Mouse (Mus musculus): ENCODE data around the gene Fam204a. TPM values are rescaled to one million over a fixed set of nuclear protein-coding genes. Genes with fewer than 3 reads are reported as not detected.

Gene Fam204a
- polyA plus RNA-seq (2015; fragmentation: Nextera tagmentation; extraction: Ambion mirVana), result 98.4 and 104 TPM in 2 replicates

DNA sequence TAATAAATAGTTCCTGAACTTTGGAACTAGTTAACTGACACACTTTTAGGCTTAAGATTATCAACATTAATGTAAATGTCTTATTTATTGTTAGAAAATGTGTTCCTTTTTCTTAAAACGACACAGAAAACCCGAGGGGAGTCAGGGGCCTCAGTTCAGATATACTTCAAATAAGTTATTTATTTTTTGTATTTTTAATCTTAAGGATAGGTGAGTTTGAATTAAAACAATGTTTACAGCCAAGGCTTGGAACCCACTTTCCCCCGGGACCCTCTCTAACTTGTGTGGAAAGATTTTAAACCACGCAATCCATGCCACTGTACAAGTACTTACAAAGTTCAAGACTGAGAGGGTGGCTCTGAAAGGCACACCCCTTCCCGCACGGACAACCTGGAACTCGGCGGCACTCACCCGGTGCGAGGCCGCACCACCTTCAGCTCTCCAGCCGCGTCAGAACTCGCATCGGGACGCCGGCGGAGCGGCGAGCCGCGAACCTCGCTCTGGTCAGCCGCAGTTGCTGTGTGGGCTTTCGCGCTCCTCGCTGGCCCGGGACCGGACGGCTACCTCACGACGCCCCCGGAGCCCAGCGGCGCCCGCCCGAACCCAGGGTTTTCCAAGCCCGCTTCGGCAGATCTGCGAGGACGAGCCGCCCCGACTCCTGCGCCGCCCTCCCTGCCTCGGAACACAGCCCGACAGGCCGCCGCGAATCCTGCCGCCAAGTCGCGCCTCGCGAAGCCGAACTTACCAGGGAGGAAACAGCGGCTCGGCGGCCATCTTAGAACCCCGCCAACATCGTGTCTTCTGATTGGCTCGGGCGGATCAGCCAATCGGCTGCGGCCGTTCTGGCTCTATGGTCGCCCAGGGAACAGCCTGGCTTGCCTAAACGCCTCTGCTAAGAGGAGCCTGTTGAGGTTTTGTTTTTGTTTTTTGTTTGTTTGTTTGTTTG lies at the start of gene Fam204a:
Gene Fam204a, minus strand, starts transcription at position 803 of the 946 bp plus-strand sequence.
- H3K27me3 ChIP-seq, result no peaks in the 10 kb centered on the region
- ATAC-seq, result peak; percentile 100
- H3K27ac ChIP-seq, result peak within 1 kb of the TSS; percentile 97
- no peaks in the 10 kb centered on the region for H3K36me3 ChIP-seq
- peak within 1 kb of the TSS; percentile 92 for H3K9ac ChIP-seq (replicated peaks)
- under 1% methylated on average over 68 of the region's 68 CpGs for WGBS
- H3K4me1 ChIP-seq (replicated peaks), result peaks cover 27% of the 10 kb centered on the region
- peak within 1 kb of the TSS; percentile 64 for H3K4me2 ChIP-seq (replicated peaks)
- H3K4me3 ChIP-seq (replicated peaks), result peak within 1 kb of the TSS; percentile 95
- no peaks in the 10 kb centered on the region for H3K9me3 ChIP-seq

DNA sequence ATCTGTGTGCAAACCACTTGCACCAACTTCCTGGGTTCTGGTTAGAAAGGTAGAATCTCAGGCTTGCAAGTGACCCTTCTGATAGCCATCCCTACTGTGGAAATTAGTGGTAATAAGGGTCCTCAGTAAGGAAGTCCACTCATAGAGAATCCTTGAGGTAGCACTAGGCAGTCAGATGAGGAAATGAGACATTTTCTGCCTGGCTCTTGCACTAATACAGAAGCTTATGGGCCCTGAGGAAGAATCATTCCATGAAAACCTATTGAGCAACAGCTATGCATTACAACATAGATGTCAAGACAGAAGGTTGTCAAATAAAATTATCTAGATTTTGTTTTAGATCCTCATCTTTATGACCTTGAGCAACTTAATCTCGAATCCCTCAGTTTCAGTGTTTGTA lies 39.3 kb upstream of the Fam204a start:
- Histone ChIP-seq H3K27ac (no peak overlapping the region), H3K4me2 (replicated peaks) (no peak overlapping the region), H3K4me1 (replicated peaks) (no peaks in the 10 kb centered on the region), H3K36me3 (no peaks in the 10 kb centered on the region), H3K4me3 (replicated peaks) (no peak overlapping the region), H3K27me3 (peaks cover 2% of the 10 kb centered on the region; the same call in 1 of the 2 replicates), H3K9ac (replicated peaks) (no peak overlapping the region), H3K9me3 (no peaks in the 10 kb centered on the region)
- WGBS, result 80% methylated on average over 1 of the region's 1 CpGs
- ATAC-seq, result no peak

DNA sequence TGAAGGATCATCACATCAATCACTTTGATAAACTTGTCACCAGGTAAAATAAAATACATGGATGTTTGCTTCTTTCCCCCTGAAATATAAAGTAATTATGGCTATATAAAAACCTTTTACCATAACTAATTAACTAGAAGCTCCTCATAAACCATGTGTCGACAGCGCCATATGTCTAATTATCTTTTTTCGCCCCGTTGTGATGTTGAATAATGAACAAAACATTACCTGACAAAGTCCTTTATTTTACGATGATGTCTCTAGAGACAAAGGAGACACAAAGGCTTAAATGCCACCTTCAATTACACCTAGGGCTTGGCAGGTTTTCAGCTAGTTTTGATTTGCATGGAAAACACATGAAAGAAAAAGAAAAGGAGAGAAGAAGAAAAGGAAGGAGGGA lies 34.2 kb upstream of the Fam204a start:
- Histone ChIP-seq H3K4me1 (replicated peaks) (no peaks in the 10 kb centered on the region), H3K27ac (no peak overlapping the region), H3K4me2 (replicated peaks) (no peak overlapping the region), H3K9me3 (no peaks in the 10 kb centered on the region), H3K4me3 (replicated peaks) (no peak overlapping the region), H3K9ac (replicated peaks) (no peak overlapping the region), H3K36me3 (no peaks in the 10 kb centered on the region), H3K27me3 (no peaks in the 10 kb centered on the region)
- no peak for ATAC-seq
- WGBS, result 75% methylated on average over 5 of the region's 5 CpGs

DNA sequence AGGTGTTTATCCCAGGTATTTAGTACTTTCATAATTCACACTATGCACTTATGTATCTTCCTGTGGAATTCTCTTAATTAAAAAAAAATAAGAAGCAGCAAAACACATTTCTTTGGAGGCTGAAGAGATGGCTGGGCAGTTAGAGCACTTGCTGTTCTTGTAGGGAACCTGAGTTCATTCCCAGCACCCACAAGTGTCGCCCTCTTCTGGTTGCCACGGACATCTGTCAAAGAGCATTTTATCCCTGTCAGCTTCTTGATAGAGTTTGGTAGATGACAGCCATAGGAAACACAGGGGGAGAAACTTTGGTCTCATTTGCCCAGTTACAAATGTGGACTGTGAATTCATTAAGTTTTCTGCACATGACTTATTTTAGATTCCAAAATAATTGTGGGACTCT lies 25.5 kb upstream of the Fam204a start:
- Histone ChIP-seq H3K9me3 (no peaks in the 10 kb centered on the region), H3K4me1 (replicated peaks) (no peaks in the 10 kb centered on the region), H3K4me2 (replicated peaks) (no peak overlapping the region), H3K4me3 (replicated peaks) (no peak overlapping the region), H3K9ac (replicated peaks) (no peak overlapping the region), H3K36me3 (no peaks in the 10 kb centered on the region), H3K27me3 (no peaks in the 10 kb centered on the region), H3K27ac (no peak overlapping the region)
- ATAC-seq, result no peak
- WGBS, result 30% methylated on average over 2 of the region's 2 CpGs

DNA sequence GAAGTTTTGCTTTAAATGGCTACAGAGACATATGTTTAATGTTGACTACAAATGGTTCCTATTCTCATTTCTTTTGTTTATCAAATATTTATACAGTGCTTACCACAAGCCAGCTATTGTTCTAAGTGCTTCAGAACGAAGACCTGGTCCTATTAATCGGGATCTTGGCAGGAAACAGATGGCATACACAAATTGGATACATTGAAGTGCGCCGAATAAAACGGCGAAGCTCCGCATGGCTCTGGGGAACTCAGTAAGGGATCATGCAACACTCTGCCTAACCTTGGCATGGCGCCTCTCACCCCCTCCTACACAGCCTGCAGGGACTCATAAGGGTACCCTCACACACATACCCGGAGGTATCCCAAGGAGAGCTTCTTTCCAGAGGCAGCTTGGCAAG lies 24.7 kb upstream of the Fam204a start:
- WGBS, result 75% methylated on average over 9 of the region's 9 CpGs
- no peak overlapping the region for H3K27ac ChIP-seq
- H3K27me3 ChIP-seq, result no peaks in the 10 kb centered on the region
- H3K9ac ChIP-seq (replicated peaks), result no peak overlapping the region
- no peaks in the 10 kb centered on the region for H3K9me3 ChIP-seq
- no peak overlapping the region for H3K4me2 ChIP-seq (replicated peaks)
- no peak overlapping the region for H3K4me3 ChIP-seq (replicated peaks)
- no peak for ATAC-seq
- H3K4me1 ChIP-seq (replicated peaks), result no peaks in the 10 kb centered on the region
- H3K36me3 ChIP-seq, result no peaks in the 10 kb centered on the region

DNA sequence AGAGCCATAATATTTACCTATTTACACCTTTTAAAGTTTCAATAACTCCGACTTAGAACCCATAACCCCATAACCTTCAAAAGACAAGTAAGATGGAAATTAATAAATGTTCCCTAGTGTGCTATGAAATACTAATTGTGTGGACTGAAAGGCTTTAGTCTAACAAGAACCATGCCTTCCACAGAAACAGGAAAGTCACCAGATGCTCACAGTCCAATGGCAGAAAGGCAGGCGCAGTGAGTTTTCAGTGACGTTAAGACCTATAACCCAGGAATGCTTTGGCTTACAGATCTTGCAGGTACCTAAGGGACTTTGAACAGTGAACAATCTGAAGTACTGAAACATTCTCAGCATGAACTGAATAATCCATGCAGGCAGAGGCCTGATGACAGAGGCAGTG lies 18.7 kb upstream of the Fam204a start:
- WGBS, result 90% methylated on average over 3 of the region's 3 CpGs
- H3K9me3 ChIP-seq, result no peaks in the 10 kb centered on the region
- peaks cover 16% of the 10 kb centered on the region for H3K4me1 ChIP-seq (replicated peaks)
- H3K27me3 ChIP-seq, result no peaks in the 10 kb centered on the region
- no peak overlapping the region for H3K27ac ChIP-seq
- no peak for ATAC-seq
- no peaks in the 10 kb centered on the region for H3K36me3 ChIP-seq
- H3K4me2 ChIP-seq (replicated peaks), result no peak overlapping the region
- H3K4me3 ChIP-seq (replicated peaks), result no peak overlapping the region
- no peak overlapping the region for H3K9ac ChIP-seq (replicated peaks)

DNA sequence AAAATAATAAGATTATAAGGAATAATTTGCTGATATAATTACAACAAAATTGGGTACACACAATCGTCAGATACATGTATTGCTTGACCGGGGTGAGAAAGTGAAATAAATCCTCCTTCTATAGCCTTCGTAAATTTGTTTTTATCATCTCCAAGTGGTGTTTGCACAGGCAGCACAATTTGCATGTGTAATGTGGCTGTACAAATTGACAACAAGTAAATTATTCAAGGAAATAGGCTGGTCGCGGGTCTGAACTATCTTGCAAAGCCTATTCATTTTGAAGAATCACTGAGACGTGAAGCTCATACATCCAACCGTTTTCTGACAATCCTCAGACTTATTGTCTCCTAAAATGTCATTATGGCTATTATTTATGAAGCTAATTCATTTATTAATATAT lies 16.1 kb upstream of the Fam204a start:
- Histone ChIP-seq H3K9ac (replicated peaks) (no peak overlapping the region), H3K36me3 (no peaks in the 10 kb centered on the region), H3K4me3 (replicated peaks) (no peak overlapping the region), H3K9me3 (no peaks in the 10 kb centered on the region), H3K27ac (peak overlapping the region; percentile 48), H3K4me1 (replicated peaks) (peaks cover 16% of the 10 kb centered on the region), H3K4me2 (replicated peaks) (no peak overlapping the region; the same call in 1 of the 2 replicates), H3K27me3 (no peaks in the 10 kb centered on the region)
- 27% methylated on average over 7 of the region's 7 CpGs for WGBS
- peak; percentile 55 for ATAC-seq

DNA sequence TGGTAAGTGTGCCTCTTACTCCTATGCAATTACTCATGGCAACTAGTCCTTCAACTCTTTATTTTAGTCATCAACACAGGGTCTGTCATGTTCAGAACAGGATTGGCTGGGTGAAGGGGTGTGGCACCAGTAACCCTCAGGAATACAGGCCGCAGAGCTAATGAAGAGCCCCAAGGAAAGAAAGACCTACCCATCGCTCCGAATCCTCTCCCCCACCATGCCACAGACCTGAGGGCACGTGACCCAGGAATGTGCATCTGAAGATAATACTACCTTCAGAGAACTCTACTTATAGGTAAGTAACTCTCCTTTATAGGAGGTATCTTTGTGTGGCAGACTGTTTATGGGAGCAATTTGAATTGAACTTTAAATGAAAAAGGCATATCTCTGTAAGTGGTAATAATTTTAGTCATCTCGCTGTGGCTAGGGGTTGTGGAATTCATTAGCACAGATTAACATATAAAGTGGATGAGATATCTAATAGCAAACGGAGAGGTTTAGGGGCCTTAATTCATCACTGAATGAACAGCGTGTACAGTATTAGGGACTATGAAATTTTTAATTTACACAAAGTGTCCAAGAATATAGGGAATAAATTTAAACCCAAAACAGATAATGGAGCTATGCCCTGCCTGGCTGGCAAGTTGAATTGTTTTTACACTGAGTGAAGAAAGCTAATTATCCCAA lies 15.6 kb upstream of the Fam204a start:
- Histone ChIP-seq H3K9ac (replicated peaks) (no peak overlapping the region), H3K36me3 (no peaks in the 10 kb centered on the region), H3K9me3 (no peaks in the 10 kb centered on the region), H3K4me2 (replicated peaks) (no peak overlapping the region; the same call in 1 of the 2 replicates), H3K4me3 (replicated peaks) (no peak overlapping the region), H3K27ac (peak overlapping the region; percentile 48), H3K27me3 (no peaks in the 10 kb centered on the region), H3K4me1 (replicated peaks) (peaks cover 16% of the 10 kb centered on the region)
- WGBS, result 47% methylated on average over 7 of the region's 7 CpGs
- peak; percentile 84 for ATAC-seq

DNA sequence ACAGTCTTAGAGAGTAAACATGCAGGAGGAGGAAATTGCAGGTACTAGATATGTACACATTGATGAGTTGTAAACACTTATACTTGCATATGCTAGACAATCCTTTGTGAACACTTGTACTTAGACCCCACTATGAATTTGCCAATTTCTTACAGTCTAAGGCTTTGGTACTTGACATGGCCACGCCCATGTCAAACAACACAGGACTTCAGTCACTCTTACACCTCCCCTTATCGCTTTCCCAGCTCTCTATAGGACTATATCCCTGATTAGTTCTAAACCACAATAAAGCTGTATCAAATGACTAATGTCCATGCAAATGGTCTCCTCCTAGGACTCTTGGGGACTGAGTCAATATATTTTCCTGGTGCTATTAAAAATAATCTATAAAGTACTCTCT lies 5.0 kb upstream of the Fam204a start:
- H3K27me3 ChIP-seq, result no peaks in the 10 kb centered on the region
- no peak overlapping the region for H3K4me3 ChIP-seq (replicated peaks)
- no peak for ATAC-seq
- H3K36me3 ChIP-seq, result no peaks in the 10 kb centered on the region
- WGBS, result 87% methylated on average over 2 of the region's 2 CpGs
- no peak overlapping the region for H3K4me2 ChIP-seq (replicated peaks)
- H3K9ac ChIP-seq (replicated peaks), result no peak overlapping the region
- H3K27ac ChIP-seq, result no peak overlapping the region
- no peaks in the 10 kb centered on the region for H3K9me3 ChIP-seq
- H3K4me1 ChIP-seq (replicated peaks), result peaks cover 6% of the 10 kb centered on the region

DNA sequence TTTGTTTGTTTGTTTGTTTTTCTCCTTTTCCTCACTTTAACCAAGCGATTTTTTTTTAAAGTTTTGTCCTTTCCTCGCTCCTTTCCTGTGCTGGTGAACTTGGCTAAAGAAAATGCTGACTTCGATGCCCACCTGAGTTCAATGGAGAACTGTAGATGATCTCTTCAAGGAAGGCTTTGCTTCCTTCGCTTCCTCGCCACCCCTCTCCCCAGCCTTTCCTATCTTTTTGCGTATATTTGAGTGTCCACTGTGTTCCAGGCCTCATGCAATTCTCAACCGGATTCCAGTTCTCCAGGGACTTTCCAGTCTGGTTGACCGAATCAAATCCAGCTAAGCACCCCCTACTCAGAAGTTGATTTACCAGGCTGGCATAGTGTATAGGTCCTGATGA lies 339 bp upstream of the Fam204a start:
- Histone ChIP-seq H3K4me3 (replicated peaks) (peak overlapping the region; percentile 95), H3K27ac (no peak overlapping the region), H3K9ac (replicated peaks) (0 out of 2 replicates have a peak overlapping the region, but pooled peaks have one; percentile 3), H3K36me3 (no peaks in the 10 kb centered on the region), H3K9me3 (no peaks in the 10 kb centered on the region), H3K4me1 (replicated peaks) (peaks cover 27% of the 10 kb centered on the region), H3K4me2 (replicated peaks) (peak overlapping the region; percentile 64), H3K27me3 (no peaks in the 10 kb centered on the region)
- ATAC-seq, result peak; percentile 58
- WGBS, result 48% methylated on average over 8 of the region's 8 CpGs

DNA sequence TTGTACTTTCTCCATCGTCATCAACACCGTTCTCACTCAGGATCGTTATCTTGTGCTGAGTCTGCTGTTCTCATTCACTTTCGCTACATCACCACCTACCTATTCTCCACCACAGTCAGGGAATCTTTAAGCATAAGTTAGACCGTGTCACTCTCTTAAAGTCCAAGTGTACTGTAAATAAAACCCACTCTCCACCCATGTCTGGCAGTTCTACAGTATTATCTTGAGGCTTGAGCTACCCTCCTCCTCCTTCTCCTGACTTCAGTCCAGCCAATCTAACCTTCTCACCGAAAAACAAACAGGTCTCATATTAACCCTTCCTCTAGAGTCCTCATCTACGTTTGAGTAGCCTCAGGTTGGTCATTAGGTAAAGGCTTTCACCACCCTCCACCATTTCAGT lies 7.1 kb downstream of the Fam204a start:
- peaks cover 23% of the 10 kb centered on the region for H3K4me1 ChIP-seq (replicated peaks)
- ATAC-seq, result no peak
- no peak overlapping the region for H3K9ac ChIP-seq (replicated peaks)
- no peaks in the 10 kb centered on the region for H3K9me3 ChIP-seq
- no peak overlapping the region for H3K27ac ChIP-seq
- 88% methylated on average over 7 of the region's 7 CpGs for WGBS
- H3K36me3 ChIP-seq, result peaks cover 3% of the 10 kb centered on the region; the same call in 1 of the 2 replicates
- no peak overlapping the region for H3K4me2 ChIP-seq (replicated peaks)
- H3K4me3 ChIP-seq (replicated peaks), result no peak overlapping the region
- H3K27me3 ChIP-seq, result no peaks in the 10 kb centered on the region

DNA sequence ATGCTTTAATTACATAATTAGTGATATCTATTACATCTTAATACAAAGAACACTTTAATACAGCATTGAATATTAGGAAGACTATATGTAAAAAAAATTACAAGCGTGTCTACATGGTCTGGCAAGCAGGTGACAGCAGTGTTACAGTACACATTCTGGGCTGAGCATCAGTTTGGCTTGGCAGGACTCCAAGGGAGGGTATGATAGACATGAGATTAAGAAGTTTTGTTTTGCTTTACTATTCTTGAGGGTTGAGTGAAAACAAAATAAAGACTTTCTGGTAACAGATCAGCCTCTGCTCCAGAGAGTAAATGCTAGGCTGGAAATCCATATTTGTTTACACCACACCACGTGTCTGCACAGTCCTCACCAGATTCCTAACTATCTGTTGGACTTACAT lies 8.5 kb downstream of the Fam204a start:
- no peak for ATAC-seq

More for the DNA sequence above, 8.5 kb downstream of the Fam204a start:
- Histone ChIP-seq H3K4me3 (replicated peaks) (no peak overlapping the region), H3K36me3 (peaks cover 4% of the 10 kb centered on the region), H3K4me1 (replicated peaks) (peaks cover 11% of the 10 kb centered on the region), H3K4me2 (replicated peaks) (no peak overlapping the region), H3K9ac (replicated peaks) (no peak overlapping the region), H3K27me3 (no peaks in the 10 kb centered on the region), H3K27ac (no peak overlapping the region), H3K9me3 (no peaks in the 10 kb centered on the region)
- 78% methylated on average over 2 of the region's 2 CpGs for WGBS

All from midbrain, embryonic 13.5 days (tissue).